Mouse (Mus musculus) heart, adult 2 months (tissue): Measurements from ENCODE around the gene Cntn3. TPM values are rescaled to one million over a fixed set of nuclear protein-coding genes. Genes with fewer than 3 reads are reported as not detected.
A peak's percentile ranks its signal among the peaks of the same experiment; 100 is the strongest.

ENCODE experiments used
- DNase-seq, 2 experiments: peaks; one replicate each; pipeline ENCODE4 v3.0.0; 2021
- H3K27ac ChIP-seq: fragments of 200-600 bp; 2 replicates; pipeline ENCODE4 v1.8.1; 2022
- H3K27me3 ChIP-seq: fragments of 200-500 bp; 2 replicates; pipeline ENCODE4 v1.6.1; 2012; ENCODE audit warnings: mild to moderate bottlenecking, low read length, inconsistent platforms, mixed read lengths; ENCODE audit not compliant: control insufficient read depth, insufficient read depth
- H3K36me3 ChIP-seq: fragments of 200-500 bp; 2 replicates; pipeline ENCODE4 v1.6.1; 2012; ENCODE audit warnings: low read length, inconsistent platforms; ENCODE audit not compliant: control insufficient read depth, insufficient read depth
- H3K4me1 ChIP-seq: fragments of 200-500 bp; 2 replicates; pipeline ENCODE4 v1.6.1; 2011; ENCODE audit warnings: low read length; ENCODE audit not compliant: control insufficient read depth, insufficient read depth
- H3K4me3 ChIP-seq: fragments of 200-600 bp; 2 replicates; pipeline ENCODE4 v1.8.1; 2022
- H3K79me2 ChIP-seq: fragments of 200-500 bp; replicated peaks from 2 replicates; pipeline ENCODE4 v1.6.1; 2012; ENCODE audit warnings: mild to moderate bottlenecking, inconsistent platforms, low read length, moderate library complexity, mixed read lengths; ENCODE audit not compliant: control insufficient read depth, insufficient read depth
- H3K9ac ChIP-seq: fragments of 200-500 bp; 2 replicates; pipeline ENCODE4 v1.6.1; 2012; ENCODE audit warnings: low read depth, mild to moderate bottlenecking, control low read depth, inconsistent platforms, low read length, mixed read lengths
- CTCF ChIP-seq: fragments of 200-600 bp; IDR thresholded peaks from 2 replicates; pipeline ENCODE4 v1.8.1; 2022; ENCODE audit warnings: antibody characterized with exemption, mild to moderate bottlenecking, moderate library complexity
- EP300 ChIP-seq: fragments of 200-500 bp; IDR thresholded peaks from 2 replicates; pipeline ENCODE4 v1.6.1; 2011; ENCODE audit warnings: low read depth, low read length, control low read depth; ENCODE audit not compliant: insufficient read depth
- POLR2A ChIP-seq: fragments of 200-500 bp; IDR thresholded peaks from 2 replicates; pipeline ENCODE4 v1.6.1; 2011; ENCODE audit warnings: mild to moderate bottlenecking, low read depth, low read length, control low read depth; ENCODE audit not compliant: insufficient read depth
- WGBS: fragments of 180-500 bp; shearing (Covaris S2); methylation state at CpG from one replicate; pipeline ENCODE4 v1.1.7; 2018; 5-methylcytosine and 5-hydroxymethylcytosine counted together
- intact Hi-C: fragments of 180-260 bp; cut with DNase I; formaldehyde crosslinking; loops from one replicate; pipeline ENCODE4 v1.15.1; 2025
- polyA plus RNA-seq: library from polyadenylated mRNA; depleted of rRNA; stranded (reverse); fragments of >200 nt; gene quantifications from 2 replicates; pipeline ENCODE4 v1.2.3, GENCODE M21; 2012
- total RNA-seq, 2 experiments: library from RNA; stranded (reverse); gene quantifications; 2 replicates each; pipeline ENCODE4 v1.2.3; 2021

Gene Cntn3
- total and polyA plus RNA-seq, 3 experiments: 0.04 TPM; not detected in 2

- Histone ChIP-seq H3K4me3 (no peak overlapping the region), H3K4me1 (no peaks in the 10 kb centered on the region), H3K79me2 (no peaks in the 10 kb centered on the region), H3K9ac (no peak overlapping the region), H3K27me3 (no peaks in the 10 kb centered on the region), H3K36me3 (no peaks in the 10 kb centered on the region), H3K27ac (no peak overlapping the region)
- intact Hi-C loops: loop anchor here (5.0 kb wide), 1 partner anchor 391 kb away; no protein-coding TSS in a partner anchor
- DNase-seq: no peak
- WGBS: 34% methylated on average over 6 of the region's 6 CpGs
- no peak for TF ChIP-seq EP300
- TF ChIP-seq CTCF: peak; percentile 69
- TF ChIP-seq POLR2A: no peak
These were observed 402.0 kb downstream of the Cntn3 start for GRCm38 (mm10) chr6:102170913-102171312.

- DNase-seq: no peak
- no peaks in the 10 kb centered on the region for H3K4me1 ChIP-seq
- 80% methylated on average over 3 of the region's 3 CpGs for WGBS
- no peak overlapping the region for H3K9ac ChIP-seq
- no peaks in the 10 kb centered on the region for H3K36me3 ChIP-seq
- no peak for TF ChIP-seq EP300
- TF ChIP-seq POLR2A: no peak
- no peak for TF ChIP-seq CTCF
- H3K27ac ChIP-seq: no peak overlapping the region
- no peaks in the 10 kb centered on the region for H3K79me2 ChIP-seq
- no peaks in the 10 kb centered on the region for H3K27me3 ChIP-seq
- no peak overlapping the region for H3K4me3 ChIP-seq
- intact Hi-C loops: no loop called here
These were observed 411.7 kb downstream of the Cntn3 start for GRCm38 (mm10) chr6:102161186-102161585.

GRCm38 (mm10) chr6:102121676-102122075 lies 451.2 kb downstream of the Cntn3 start:
- H3K36me3 ChIP-seq: peaks cover 2% of the 10 kb centered on the region; the same call in 1 of the 2 replicates
- no peak overlapping the region for H3K27ac ChIP-seq
- intact Hi-C loops: loop anchor here (5.0 kb wide), 1 partner anchor 246 kb away; no protein-coding TSS in a partner anchor
- H3K4me1 ChIP-seq: no peaks in the 10 kb centered on the region
- DNase-seq: no peak
- no peak for TF ChIP-seq POLR2A
- no peak for TF ChIP-seq EP300
- no peak for TF ChIP-seq CTCF
- 90% methylated on average over 4 of the region's 4 CpGs for WGBS
- no peaks in the 10 kb centered on the region for H3K79me2 ChIP-seq
- H3K4me3 ChIP-seq: no peak overlapping the region
- H3K27me3 ChIP-seq: no peaks in the 10 kb centered on the region
- H3K9ac ChIP-seq: no peak overlapping the region

- Histone ChIP-seq H3K9ac (no peak overlapping the region), H3K27me3 (no peaks in the 10 kb centered on the region), H3K36me3 (peaks cover 2% of the 10 kb centered on the region; the same call in 1 of the 2 replicates), H3K27ac (peak overlapping the region; percentile 38), H3K79me2 (no peaks in the 10 kb centered on the region), H3K4me3 (no peak overlapping the region), H3K4me1 (no peaks in the 10 kb centered on the region)
- TF ChIP-seq EP300 (no peak), POLR2A (no peak), CTCF (0 out of 2 replicates have a peak, but pooled peaks have one; percentile 12)
- DNase-seq: peak in 1 of 2 experiments; percentile 7
- intact Hi-C loops: loop anchor here (5.0 kb wide), 1 partner anchor 247 kb away; no protein-coding TSS in a partner anchor
- 27% methylated on average over 2 of the region's 2 CpGs for WGBS
These were observed 452.9 kb downstream of the Cntn3 start for GRCm38 (mm10) chr6:102120003-102120402.

- intact Hi-C loops: no loop called here
- WGBS: 63% methylated on average over 2 of the region's 2 CpGs
- no peaks in the 10 kb centered on the region for H3K27me3 ChIP-seq
These were observed 459.3 kb downstream of the Cntn3 start for GRCm38 (mm10) chr6:102113629-102114028.

More at GRCm38 (mm10) chr6:102113629-102114028, 459.3 kb downstream of the Cntn3 start:
- Histone ChIP-seq H3K9ac (no peak overlapping the region), H3K79me2 (no peaks in the 10 kb centered on the region), H3K4me1 (no peaks in the 10 kb centered on the region), H3K36me3 (no peaks in the 10 kb centered on the region), H3K4me3 (no peak overlapping the region), H3K27ac (no peak overlapping the region)
- no peak for TF ChIP-seq POLR2A
- no peak for TF ChIP-seq CTCF
- no peak for TF ChIP-seq EP300
- no peak for DNase-seq
